Mouse (Mus musculus) testis, adult 2 months (tissue): ENCODE data around the gene Sox12.

Experiments
- CTCF ChIP-seq: fragments of 200-500 bp; IDR thresholded peaks from 2 replicates; pipeline ENCODE4 v1.5.1; 2012; ENCODE audit warnings: low read depth, mild to moderate bottlenecking, inconsistent platforms, low read length, moderate library complexity; ENCODE audit not compliant: control insufficient read depth, insufficient read depth, insufficient replicate concordance
- POLR2A ChIP-seq: fragments of 200-500 bp; IDR thresholded peaks from 2 replicates; pipeline ENCODE4 v1.6.1; 2012; ENCODE audit warnings: low read depth, mild to moderate bottlenecking, inconsistent platforms, low read length, moderate library complexity; ENCODE audit not compliant: control insufficient read depth

GRCm38 (mm10) chr2:152436405-152436901 lies 38.6 kb upstream of the Sox12 start:
- TF ChIP-seq POLR2A (no peak), CTCF (no peak)
